Mouse (Mus musculus): ENCODE measurements around the gene Nelfe. TPM values are rescaled to one million over a fixed set of nuclear protein-coding genes. Genes with fewer than 3 reads are reported as not detected.
A peak's percentile ranks its signal among the peaks of the same experiment; 100 is the strongest.
"Not testable (repeated sequence)": the region's sequence is repeated elsewhere in the genome, so short reads cannot be mapped to it uniquely, and the experiment has no call there.

The Nelfe gene
- total RNA-seq, 2 experiments from 2014 or later = 15.5 to 16.7 TPM

DNA sequence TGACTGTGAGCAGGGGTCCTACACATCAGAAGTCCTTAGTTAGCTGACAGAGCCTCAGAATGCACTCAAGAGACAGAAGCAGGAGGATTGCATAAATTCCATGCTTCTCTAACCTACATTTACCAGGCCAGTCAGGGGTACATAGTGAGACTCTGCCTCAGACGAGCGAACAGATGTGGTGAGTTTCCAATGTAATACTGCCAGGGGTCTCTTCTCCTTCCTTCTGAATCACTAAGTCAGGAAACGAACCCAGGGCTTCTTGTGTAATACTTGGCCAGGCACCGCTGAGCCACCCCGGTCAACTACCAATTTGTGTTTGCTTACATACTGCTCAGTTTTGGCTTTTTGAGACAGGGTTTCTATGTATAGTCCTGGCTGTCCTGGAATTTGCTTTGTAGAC is 37.8 kb downstream of the Nelfe start:
- intact Hi-C loops (cut with DNase I) = no loop called here
- DNase-seq (ENCODE audit: low spot score) = no peak

DNA sequence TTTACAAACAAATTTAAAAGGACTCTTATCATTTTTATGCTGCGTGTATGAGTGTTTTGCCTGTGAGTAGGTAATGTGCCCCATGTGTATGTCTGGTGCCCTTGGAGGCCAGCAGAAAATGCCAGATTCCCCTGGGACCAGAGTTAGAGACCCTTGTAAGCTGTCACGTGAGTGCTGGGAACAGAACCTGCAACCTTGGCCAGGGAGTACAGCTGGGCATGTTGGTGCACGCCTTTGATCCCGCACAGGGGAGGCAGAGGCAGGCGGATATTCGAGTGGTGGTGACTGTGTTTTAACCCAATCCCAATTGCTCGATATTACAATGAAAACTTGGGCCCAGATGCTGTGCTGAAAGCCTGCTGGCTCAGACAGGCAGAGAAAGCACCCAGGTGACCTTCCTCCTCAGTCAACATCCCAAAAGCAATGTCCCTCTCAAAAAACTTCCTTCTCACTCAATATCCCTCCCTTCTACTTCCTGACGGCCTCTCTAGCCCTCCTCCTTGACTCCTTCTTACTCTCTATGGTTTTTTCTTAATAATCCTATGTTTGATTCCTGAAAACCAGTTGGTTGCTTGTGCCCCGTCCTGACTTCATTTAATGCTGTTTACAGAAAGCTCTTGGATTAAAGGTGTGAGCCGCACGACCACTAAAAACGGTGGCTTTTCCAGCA is 40.0 kb downstream of the Nelfe start:
- DNase-seq (ENCODE audit: low spot score) = no peak
- intact Hi-C loops (cut with DNase I) = no loop called here

DNA sequence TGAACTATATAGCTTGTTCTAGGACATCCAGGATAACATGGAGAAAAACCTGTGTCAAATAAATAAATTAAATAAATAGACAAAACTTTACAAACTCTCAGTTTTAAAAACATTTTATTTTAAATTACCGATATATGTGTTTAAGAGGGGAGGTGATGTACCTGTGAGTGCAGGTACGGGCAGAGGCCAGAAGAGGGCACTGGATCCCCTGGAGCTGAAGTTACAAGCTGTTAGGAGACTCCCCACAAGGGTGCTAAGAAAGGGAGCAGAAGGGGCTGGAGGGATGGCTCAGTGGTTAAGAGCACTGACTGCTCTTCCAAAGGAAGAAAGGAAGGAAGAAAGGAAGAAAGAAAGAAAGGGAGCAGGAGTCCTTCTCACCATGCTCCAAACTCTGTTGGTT is 41.2 kb downstream of the Nelfe start:
- intact Hi-C loops (cut with DNase I) = no loop called here
- no peak for DNase-seq (ENCODE audit: low spot score)

DNA sequence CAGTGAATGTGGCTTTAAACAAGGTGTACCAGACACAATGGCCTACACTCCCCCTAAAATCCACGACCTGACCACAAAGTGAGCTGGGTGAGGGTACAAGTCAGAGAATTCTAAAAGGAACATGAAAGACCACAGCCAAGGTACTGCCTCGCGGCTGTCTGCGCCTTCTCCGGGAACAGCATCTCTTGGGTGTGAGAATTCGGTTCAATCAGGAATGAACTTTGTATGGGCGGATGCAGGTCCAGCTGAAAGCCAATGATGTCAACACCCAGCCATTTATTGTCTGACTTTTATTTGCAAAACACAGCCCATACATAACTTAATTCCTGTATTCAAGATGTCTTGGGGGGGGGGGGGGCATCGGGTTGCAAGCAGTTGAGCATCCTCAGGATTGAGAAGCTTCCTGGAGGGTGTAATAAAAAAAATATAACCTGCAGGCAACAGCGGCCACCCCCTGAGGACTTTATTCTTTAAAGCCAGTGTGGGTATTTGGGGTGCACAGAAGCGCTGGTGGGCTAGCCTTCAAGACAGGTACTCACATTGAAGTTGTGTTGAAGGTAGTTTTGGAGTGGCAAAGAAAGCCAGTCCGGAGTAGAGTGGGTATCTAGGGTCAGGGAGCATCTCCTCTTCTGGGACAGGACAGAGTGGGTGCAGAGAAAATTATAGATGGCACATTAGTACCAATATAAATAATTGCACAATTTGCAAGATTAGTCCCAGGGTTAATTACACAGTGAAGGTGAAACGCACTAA is 43.1 kb downstream of the Nelfe start:
- intact Hi-C loops (cut with DNase I) = loop anchor here (2.0 kb wide), 1 partner anchor 38 kb away; no protein-coding TSS in a partner anchor

DNA sequence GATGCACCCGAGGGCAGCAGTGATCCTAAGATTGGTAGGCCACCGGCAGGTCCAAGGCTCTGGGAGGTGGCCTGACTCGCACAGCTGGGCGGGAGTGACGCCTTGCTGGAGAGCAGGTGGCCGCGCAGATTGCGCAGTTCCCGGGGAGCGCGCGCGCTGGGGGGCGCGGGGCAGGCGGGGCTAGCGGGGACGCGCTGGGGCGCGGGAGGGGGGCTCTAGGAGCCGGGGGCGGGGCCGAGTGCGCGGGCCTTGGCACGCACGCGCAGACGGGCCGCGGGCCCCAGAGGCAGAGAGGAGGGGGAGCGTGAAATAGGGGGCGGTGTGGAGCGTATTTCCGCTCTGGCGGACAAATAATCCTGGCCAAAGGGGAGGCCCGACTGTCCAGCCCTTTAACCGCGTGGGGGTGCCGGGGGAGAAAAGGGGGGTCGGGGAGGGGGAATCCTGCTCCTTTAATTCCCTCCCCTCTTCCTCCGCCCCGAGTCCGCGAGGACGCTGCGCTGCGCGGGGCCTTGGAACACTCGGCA is 43.9 kb downstream of the Nelfe start:
- DNase-seq (ENCODE audit: low spot score) = peak; percentile 89
- intact Hi-C loops (cut with DNase I) = no loop called here

More for the DNA sequence above, 43.1 kb downstream of the Nelfe start:
- no peak for DNase-seq (ENCODE audit: low spot score)

DNA sequence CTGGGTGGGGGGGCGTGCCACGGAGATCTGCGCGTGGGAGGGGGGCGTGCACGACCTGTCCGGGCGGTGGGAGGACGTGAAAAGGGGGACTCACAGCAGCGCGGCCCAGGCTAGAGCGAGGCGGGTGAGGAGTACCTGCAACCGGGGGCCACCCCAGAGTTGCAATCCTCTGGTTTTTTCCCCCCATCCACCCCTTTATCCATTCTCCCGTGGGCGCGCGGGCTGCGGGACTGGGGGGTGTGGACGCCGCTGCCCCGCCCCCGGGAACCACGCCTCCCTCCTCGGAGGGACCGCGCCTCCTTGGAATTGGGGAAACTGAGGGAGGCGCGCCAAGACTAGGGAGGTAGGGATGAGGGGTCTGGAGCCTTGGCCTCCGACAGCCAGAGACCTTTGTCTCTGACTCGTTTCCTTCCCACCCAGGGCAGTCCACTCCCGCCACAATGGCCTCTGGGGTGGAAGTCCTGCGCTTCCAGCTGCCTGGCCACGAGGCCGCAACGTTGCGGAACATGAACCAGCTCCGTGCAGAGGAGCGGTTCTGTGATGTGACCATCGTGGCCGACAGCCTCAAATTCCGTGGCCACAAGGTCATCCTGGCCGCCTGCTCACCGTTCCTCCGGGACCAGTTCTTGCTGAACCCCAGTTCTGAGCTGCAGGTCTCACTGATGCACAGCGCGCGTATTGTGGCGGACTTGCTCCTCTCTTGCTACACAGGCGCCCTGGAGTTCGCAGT is 44.8 kb downstream of the Nelfe start:
- intact Hi-C loops (cut with DNase I) = no loop called here
- peak; percentile 39 for DNase-seq (ENCODE audit: low spot score)

DNA sequence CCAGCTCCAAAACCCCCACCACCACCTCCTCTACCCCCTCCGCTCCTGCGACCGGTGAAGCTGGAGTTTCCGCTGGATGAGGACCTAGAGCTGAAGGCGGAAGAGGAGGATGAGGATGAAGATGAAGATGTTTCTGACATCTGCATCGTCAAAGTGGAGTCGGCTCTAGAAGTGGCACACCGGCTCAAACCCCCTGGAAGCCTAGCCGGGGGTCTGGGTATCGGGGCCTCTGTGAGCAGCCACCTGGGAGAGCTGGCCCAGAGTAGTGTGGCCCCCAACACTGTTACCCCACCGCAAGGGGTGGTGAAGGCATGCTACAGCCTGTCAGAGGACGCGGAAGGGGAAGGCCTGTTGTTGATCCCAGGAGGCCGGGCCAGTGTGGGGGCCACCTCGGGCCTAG is 45.5 kb downstream of the Nelfe start:
- intact Hi-C loops (cut with DNase I) = no loop called here
- DNase-seq (ENCODE audit: low spot score) = no peak

DNA sequence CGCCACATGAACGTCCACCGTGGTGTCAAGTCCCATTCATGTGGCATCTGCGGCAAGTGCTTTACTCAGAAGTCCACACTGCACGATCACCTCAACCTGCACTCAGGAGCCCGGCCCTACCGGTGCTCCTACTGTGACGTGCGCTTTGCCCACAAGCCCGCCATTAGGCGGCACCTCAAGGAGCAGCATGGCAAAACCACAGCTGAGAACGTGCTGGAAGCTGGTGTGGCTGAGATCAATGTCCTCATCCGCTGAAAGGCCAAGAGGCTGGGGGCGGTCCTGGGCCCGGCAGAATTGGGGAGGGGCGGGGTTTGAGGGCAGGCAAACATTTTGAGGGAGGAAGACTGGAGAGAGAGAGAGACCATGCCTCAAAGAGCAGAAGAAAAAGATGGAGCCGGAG is 46.2 kb downstream of the Nelfe start:
- intact Hi-C loops (cut with DNase I) = no loop called here
- no peak for DNase-seq (ENCODE audit: low spot score)

DNA sequence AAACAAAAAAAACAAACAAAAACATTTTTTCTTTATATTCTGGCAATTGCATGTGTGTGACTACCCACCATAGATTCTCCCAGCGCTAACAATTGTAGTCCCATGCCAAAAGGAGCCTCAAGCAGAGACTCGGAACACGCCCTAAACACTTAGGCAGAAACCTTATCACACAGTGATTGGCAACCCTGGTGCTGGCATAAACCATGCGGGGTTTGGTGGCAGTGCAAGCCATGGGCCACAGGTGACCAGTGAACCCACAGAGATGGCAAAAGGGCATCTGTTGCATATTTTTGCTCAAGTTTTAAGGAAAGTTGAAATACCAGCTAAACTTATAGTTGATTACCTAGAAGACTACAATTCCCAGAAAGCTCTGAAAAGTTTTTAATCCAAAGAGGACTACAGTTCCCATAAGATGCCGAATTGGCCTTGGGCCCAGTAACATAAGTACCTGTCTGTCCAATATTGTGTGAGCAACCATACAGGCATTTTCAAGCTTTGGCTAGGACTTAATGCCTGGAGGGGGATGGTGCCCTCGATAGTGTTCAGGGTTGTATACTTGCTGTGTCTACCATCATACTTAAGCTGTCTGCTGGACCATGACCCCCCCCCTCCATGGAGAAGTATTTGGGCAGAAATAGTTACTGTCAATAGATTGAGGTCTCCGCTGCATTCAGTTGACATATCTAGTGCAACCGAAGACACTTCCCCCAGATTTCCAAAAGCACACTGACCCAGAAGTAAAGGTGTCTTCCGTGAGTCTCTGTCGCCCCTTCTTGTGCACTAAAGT is 47.4 kb downstream of the Nelfe start:
- DNase-seq (ENCODE audit: low spot score) = no peak
- intact Hi-C loops (cut with DNase I) = no loop called here

DNA sequence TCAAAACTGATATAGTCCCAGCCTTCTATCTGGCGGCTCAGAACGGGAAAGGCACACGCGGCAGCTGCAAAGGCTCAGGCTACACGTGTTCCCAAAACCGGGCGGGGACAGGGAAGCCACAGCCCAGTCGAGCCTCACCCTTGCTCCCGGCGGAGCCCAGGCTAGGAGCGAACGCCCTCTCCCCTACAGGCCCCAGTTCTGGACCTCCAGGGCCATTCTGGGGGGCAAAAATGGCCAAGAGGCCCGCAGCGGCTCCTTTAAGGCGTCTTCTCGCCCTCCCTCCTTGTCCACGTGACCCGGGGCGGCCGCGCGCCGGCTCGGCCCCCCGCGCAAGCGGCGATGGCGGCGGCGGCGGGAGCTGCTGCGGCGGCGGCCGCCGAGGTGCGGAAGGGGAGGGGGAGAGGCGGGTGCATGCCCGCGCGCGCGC is 48.0 kb downstream of the Nelfe start, which contains the start of the genes C2 and Ehmt2:
Gene C2, minus strand, starts transcription at position 106 of the 427 bp plus-strand sequence.
Gene Ehmt2, plus strand, starts transcription at position 310 of the 427 bp plus-strand sequence.
- peak; percentile 72 for DNase-seq (ENCODE audit: low spot score)
- intact Hi-C loops (cut with DNase I) = no loop called here

DNA sequence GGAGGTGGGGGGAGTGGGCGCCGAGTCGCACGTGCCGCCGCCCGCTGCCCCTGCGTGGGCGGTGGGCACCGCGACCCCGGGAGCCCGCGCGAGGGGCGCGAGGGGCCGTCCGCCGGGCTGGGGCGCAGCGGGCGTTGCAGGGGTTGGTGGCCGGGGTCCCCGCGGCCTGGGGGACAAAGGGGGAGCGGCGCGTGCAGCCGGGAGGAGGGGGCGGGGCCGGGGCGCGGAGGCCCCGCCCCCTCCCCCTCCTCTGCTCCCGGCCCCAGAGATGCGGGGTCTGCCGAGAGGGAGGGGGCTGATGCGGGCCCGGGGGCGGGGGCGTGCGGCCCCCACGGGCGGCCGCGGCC is 48.5 kb downstream of the Nelfe start:
- DNase-seq (ENCODE audit: low spot score) = no peak
- intact Hi-C loops (cut with DNase I) = no loop called here

DNA sequence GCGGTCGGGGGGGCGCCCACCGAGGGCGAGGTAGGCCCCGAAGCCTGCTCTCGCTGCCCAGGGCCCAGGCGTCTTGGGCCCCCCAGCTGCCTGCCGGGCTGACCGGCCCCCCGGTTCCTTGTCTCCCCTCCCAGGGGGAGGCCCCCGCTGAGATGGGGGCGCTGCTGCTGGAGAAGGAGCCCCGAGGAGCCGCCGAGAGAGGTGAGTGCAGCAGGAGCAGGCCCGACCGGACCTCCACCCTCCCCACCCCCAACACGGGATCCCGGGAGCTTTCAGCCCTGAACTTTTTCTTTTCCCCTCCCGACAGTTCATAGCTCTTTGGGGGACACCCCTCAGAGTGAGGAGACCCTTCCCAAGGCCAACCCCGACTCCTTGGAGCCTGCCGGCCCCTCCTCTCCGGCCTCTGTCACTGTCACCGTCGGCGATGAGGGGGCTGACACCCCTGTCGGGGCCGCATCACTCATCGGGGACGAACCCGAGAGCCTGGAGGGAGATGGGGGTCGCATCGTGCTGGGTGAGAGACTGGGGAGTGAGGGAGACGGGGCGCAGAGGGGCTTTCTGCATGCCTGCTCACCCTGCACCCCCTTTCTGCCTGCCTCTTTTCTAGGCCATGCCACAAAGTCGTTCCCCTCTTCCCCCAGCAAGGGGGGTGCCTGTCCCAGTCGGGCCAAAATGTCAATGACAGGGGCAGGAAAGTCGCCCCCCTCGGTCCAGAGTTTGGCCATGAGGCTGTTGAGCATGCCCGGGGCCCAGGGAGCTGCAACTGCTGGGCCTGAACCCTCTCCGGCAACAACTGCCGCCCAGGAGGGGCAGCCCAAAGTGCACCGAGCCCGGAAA is 49.1 kb downstream of the Nelfe start:
- DNase-seq (ENCODE audit: low spot score) = no peak
- intact Hi-C loops (cut with DNase I) = no loop called here

DNA sequence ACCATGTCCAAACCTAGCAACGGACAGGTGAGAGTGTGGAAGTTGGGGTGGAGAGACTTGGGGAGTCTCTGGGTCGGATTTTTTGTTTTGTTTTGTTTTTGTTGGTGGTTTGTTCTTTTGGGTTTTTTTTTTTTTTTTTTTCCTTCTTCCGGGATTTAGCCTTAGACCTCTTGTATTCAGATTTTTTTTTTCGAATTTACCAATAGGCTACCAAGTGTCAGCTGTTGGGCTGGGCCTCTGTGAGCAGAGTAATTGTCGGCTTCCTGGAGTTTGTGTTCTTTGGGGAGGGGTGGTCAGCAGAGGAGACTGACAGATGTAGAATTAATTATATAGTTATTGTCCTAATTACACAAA is 49.7 kb downstream of the Nelfe start:
- no peak for DNase-seq (ENCODE audit: low spot score)
- intact Hi-C loops (cut with DNase I) = no loop called here

DNA sequence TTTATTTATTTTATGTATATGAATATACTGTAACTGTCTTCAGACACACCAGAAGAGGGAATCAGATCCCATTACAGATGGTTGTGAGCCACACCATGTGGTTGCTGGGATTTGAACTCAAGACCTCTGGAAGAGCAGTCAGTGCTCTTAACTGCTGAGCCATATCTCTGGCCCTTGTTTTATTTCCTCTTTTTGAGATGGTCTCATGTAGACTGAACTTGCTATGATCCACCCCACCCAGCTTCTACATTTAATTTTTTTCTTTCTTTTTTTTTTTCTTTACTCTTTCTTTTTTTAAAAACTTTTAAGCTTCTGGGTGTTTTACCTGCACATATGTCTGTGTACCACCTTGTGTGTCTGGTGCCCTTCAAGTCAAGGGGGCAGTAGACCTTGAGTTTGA is 50.6 kb downstream of the Nelfe start:
- intact Hi-C loops (cut with DNase I); DNase-seq (ENCODE audit: low spot score): not testable (repeated sequence)

DNA sequence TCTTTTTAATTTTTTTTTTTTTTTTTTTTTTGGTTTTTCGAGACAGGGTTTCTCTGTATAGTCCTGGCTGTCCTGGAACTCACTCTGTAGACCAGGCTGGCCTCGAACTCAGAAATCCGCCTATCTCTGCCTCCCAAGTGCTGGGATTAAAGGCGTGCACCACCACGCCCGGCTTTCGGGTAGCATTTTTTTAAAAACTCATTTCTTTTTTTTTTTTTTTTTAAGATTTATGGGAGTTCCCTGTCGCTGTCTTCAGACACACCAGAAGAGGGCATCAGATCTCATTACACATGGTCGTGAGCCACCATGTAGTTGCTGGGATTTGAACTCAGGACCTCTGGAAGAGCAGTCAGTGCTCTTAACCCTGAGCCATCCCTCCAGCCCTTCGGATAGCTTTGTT is 51.8 kb downstream of the Nelfe start:
- intact Hi-C loops (cut with DNase I); DNase-seq (ENCODE audit: low spot score): not testable (repeated sequence)

DNA sequence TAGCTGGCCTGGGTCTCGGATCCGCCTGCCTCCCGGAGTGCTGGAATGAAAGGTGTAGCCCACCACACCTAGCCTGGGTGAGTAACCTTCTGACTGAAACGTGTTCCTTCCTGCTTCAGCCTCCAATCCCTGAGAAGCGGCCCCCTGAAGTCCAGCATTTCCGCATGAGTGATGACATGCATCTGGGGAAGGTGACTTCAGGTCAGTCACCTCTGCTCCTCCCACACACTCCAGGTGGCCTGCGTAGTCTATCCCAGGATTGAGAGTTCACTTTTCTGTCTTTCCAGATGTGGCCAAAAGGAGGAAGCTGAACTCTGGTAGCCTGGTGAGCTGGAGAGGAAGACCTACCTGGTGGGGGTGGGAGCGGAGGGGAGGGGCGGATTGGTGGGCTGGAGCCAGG is 52.7 kb downstream of the Nelfe start:
- DNase-seq (ENCODE audit: low spot score) = no peak
- intact Hi-C loops (cut with DNase I) = no loop called here
